Mouse (Mus musculus): ENCODE measurements at regions not wholly inside any gene's neighbourhood (a gene's known extent, or its start where the extent isn't known, plus 50 kb on each side); places are given as distances from the start of the nearest gene placed in this dataset.

DNA sequence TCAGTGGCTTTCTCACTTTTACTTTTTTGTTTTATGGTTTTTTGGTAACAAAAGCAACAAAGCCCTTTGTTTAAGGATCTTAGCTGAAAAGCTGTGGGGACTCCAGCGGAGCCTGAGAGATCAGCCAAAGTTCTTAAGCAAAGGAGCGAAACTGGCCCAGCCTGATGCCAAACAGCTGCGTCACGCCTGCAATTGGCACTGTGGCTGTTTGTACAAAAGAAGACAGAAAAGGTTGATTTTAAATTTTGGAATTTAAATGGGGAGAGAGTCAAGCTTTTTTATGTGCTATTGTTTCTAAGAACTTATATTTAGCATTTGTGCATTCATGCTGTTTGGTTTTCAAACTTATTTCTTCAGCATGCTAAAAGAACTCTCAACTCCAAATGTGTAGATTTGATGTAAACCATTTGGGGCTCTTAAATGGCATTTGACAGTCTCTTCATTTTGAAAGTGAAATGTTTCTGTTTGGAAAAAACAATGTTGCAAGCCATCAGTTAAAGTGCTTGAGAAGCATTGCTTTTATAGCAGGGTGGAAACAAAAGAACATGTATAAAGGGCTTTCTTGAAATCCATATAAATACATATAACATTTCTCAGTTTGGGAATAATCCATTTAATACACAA, 105.1 kb upstream of the Daam1 start:
- DNase-seq: no peak

DNA sequence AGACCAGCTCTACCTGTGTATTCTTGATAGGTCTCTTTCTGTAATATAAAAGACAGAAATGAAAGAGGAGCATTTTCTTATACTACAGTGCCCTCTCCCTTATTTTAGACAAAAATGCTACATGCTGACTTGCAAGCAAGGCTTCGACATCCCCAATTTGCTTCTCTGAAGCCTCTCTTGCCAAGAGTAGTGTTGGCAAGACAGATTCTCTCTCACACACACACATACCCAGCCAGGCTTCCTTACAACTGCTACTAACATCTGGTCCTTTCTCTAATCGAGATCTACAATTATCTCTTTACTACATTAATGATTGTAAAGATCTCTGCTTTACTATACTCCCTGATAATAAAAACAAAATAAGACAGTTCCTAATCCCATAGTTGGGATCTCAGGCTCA, 87.5 kb upstream of the Daam1 start:
- DNase-seq: no peak

DNA sequence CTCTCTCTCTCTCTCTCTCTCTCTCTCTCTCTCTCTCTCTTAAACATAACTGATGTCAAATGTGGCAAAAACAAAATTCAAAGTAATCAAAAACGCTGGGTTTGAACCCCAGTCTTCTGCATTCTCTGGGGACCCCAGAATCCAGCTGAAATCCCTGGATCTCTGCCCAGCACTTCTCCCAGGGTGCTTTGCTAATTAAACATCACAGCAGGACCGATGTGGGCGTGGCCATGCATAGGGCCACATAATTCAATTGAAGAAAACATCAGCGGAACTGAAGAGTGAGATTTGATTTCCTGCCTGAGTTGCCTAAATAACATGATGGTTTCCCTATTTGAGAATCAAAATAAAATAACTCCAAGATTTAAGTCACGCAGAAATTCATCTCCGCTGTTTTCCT, 84.9 kb upstream of the Daam1 start:
- DNase-seq: no peak

DNA sequence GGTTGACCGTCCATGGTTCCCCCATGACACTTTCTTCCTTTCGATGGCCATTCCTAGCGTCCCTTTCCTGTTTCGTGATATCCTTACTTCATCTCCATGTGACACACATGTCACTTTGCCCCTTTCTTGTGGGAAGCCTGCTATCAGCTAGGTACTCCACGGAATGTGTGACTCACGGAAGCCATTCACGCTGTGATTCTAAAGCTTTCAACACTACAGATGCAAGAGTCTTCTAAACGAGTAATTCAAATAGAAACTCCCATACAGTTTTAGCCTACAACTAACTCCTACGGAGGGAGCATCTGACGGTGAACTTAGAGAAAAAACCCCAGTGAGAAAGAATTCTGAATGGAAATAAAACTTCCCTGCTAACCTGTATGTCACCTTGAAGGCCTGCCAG, 83.5 kb upstream of the Daam1 start:
- no peak for DNase-seq

DNA sequence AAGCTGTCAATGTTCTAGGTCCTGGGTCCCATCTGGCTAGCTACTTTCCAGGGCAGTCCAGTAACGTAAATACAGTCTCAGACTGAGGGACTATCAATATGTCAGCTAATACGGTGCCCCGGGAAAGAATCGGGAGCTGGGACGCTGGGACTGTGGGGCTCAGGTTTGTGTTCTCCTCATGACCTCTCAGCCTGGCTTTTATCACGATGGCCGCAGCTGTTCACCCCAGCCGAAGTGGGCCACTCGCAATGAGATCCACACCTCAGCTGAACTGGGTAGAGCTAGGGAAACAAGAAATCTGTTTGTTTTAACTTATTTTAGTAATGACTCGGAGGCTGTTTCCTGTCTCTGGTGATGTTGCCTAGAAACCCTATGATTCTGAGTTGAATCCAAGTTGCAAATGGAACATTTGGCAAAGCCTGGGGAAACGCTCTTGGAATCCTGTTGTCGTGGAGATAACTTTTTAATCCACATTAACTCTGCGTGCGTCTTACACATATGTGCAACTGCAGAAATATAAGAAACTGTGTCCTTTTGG, 83.0 kb upstream of the Daam1 start:
- DNase-seq: no peak

DNA sequence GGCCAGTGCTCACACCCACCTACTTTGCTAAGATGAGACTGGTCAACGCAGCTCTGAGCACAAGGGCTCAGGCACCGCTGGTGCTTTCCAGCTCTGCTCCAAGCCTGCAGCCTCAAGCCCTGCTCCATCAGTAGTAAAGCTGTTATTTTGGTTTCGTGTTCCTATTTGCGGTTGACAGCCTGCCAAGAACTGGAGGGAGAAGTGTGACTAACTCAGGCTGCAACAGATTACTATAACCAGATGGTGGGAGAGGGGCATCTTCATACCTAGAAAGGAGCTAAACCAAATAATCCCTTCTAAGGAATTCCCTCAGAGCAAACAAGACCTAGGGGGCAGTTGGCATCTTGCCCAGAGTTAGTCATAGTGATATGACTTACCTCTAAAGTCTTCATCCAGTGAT, 82.1 kb upstream of the Daam1 start:
- peak; percentile 42 for DNase-seq

DNA sequence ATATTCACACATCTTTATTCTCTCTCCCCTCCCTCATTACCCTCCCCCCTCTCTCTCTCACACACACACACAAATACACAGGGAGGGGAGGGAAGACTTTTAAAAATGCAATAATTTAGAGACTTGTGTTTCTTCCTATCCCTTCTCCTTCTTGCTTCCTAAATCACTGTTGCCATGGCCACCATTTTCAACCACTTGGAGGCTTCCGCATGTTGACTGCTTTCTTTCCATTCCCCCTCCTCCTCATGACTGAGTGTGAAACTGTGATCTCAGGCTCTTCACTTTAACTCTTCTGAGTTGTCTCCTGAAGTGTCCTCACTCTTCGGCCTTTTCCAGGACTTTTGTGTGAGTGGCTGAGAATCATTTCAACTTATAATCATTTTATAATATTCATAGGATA, 81.2 kb upstream of the Daam1 start:
- no peak for DNase-seq

DNA sequence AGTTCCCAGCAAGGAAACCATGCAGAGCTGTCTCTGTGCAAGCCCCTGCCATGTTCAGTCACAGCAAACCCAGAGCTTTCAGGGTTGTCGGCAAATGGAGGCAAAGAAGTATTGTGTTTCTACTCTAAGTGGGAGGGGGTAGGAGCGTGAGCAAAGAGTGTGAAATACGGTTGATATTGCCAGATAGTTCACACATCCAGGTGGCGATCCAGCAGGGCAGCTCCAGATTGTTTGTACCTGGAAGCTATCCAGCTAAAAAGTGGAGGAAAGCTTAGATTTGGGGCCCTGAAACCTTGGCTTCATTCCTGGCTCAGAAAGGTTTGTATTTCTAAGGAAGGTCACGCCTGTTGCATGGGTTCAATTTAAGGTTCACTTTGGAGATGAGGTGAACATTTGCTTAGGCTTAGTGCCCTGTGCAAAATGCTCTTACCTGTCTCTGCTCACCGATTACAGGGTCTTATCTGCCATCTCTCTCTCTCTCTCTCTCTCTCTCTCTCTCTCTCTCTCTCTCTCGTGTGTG, 78.1 kb upstream of the Daam1 start:
- DNase-seq: no peak

DNA sequence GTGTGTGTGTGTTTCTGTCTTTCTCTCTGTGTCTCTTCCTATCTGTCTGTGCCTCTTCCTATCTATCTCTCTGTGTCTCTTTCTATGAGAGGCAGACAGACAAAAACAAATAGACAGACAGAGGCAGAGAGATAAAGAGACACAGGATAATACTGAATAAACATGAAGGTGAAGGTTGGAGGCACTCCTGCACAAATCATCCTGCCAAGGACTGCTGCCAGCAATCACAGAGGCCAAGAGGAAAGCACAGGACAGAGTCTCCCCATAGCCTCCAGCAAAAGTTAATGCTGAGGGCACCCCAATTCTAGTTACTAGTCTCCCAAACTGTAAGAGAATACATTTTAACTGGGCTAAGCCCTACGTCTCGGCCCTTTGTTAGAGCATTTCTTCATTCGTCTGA, 77.6 kb upstream of the Daam1 start:
- peak; percentile 48 for DNase-seq

DNA sequence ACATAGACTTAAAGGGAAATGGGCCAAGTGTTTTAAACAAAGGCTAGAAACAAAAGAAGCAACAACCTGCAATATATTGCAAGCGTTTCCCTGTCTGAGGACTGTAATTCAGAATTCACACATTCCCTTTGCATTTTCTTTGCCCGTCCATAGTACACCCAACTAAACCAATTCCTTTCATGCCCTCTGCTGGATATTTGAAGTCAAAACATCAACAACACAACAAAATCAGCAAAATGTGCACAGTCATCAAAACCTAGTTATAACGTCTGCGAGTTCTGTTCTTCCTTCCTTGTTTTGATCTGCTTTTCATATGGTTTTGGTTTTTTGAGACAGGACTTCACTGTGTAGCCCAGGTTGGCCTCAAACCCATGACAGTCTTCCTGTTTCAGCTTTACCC, 67.7 kb upstream of the Daam1 start:
- no peak for DNase-seq

DNA sequence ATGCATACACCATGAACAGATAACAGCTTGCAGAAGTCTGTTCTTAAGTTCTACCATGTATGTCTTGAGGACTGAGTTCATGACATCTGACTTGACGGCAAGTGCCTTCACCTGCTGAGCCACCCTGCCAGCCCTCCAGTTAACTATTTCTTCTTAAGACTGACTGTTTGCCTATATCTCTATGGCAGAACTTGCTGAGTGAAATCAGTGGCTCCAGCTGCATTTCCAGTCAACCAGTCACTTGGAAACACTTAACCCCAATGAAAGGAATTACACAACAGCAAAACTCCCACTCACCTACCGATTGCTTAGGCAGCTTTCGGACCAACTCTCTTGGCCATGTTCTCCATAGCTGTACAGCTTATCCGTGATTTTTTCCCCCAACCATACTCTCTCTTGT, 64.8 kb upstream of the Daam1 start:
- no peak for DNase-seq

DNA sequence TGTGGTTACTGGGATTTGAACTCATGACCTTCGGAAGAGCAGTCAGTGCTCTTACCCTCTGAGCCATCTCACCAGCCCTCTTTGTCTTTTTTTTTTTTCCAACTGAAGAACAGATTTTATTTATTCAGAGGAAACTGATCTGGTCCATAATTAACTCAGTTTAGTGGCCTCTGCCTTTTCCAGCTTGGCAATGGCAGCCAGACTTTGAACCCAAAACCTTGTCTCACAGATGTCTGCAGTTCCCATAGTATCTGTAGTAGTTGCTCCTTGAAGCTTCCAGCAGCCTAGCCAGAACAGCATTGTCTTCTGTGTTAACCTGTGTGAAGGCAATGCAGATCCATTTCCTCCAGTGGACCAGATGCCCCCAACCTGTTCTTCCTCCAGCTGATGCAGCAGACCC, 64.2 kb upstream of the Daam1 start:
- no peak for DNase-seq

DNA sequence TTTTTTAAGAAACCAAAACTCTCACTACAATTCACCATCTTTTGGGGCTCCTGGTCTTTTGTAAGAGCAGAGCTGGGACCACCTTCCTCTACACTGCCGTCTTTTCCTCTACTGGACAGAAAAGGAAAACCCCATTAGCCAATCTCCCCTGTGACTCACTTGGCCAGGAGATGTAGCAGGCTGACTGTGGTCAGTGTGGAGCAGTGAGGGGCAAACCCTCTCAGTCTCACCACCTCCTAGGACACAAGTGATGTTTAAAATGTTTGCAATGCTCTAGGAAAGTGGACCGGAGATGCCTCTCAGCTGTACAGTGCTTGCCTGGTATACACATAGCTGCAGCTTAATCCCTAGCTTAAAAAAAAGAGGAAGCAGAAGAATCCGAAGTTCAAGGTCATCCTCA, 63.0 kb upstream of the Daam1 start:
- DNase-seq: no peak

DNA sequence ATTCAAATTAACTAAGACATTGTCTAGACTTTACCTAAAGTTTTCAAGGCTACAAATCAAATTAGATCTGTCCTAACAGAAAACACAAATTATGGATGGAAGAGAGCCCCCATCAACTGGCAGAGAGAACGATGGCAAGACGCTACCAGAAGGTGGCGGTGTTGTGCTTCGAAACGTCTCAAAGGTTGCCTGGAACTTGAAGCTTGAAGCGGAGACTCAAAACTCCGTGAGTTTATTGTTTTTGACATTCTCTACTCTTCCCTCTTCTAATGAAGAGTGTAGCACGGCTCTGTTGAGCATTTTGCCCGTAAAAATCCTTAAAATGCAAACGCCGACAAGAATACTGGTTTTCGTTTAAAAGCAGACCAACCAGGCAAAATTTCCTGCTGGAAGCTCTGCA, 62.4 kb upstream of the Daam1 start:
- peak; percentile 44 for DNase-seq

DNA sequence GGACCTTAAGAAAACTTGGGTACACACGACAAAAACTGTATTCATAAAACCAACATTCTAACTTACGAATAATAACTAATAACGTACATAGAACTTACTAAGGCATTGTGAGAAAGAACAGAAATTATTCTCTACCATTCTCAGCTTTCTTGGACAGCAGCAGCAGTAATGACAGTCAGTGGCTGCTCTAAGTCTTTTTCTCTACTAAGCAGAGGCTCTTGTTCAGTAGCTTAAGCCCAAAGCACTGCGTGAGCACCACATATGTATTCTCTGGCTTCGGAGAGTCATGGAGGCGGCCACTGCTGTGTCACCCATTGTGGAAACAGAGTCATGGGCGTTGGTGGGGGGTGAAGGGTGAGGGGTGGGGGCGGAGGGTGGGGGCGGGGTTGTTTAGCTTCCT, 62.0 kb upstream of the Daam1 start:
- no peak for DNase-seq

DNA sequence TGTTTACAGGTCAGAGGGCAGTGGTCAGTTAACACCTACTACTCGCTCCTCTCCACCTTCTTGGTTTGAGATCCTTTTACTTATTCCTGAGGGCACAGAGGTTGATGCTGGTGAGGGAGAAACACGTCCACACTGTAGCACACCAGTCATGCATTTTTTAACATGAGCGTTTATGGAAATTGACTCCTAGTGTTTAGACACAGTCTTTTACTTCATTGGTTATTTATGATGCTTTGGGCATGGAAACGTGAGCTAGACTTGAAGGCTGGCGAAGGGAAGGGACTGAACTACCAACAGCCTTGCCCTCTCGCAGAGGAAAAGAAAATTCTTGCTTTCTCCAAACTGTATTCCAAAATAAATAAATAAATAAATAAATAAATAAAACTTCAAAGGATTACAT, 61.6 kb upstream of the Daam1 start:
- DNase-seq: no peak

DNA sequence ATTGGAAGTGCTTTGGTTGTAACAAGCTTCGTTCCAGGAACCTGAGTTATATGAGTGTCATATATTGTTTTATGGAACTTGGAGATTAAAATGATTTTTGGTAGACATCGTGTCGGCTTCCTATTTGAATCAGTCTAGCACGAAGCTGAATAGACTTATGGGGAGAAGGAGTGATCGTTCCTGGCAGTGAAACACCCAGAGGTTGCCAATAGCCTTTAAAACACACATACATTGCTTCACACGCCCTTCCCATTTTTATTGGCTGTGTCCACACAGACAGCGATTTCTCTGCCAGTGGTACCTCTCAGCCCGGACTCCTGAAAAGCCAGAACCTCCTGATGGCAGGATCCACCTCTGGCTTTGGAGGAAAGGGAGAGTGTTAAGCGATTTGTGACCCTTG, 57.0 kb upstream of the Daam1 start:
- no peak for DNase-seq

DNA sequence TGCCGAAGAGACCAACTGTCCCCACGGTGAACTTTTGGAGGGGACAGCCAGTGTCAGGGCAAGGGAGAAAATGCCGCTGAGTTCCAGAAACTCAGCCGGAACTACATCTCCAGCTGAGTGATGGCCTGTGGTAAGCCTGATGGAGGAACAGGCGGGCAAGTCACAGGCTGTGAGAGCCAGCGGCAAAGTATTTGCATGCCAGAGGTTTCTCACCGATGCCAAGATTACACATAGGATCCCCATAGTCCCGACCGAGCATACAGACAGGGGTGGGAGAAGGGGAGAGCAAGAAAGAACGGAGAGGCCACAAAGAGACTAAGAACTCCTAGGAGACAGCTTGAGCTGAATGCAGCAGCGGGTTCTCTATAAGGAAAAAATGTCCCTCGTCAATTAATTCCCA, 55.8 kb upstream of the Daam1 start:
- DNase-seq: no peak

DNA sequence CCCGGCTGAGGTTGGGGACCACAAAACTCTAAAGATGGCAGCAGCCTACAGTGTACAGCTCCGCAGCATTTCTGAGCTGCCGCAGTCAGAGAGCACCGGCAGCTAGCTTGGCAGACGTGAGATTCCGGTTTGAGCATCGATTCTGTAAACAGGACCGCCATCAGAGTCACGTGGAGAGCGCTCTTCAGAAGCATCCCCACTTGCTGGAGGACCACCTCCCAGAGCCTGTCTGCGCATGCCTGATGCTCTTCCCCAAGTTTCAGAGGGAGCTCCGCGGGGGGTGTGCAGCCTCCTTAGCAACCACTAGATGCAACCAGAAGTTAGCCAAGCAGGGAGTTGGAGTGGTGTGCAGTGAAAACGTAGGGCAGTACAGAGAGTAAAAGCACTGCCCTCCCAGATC, 52.7 kb upstream of the Daam1 start:
- no peak for DNase-seq

DNA sequence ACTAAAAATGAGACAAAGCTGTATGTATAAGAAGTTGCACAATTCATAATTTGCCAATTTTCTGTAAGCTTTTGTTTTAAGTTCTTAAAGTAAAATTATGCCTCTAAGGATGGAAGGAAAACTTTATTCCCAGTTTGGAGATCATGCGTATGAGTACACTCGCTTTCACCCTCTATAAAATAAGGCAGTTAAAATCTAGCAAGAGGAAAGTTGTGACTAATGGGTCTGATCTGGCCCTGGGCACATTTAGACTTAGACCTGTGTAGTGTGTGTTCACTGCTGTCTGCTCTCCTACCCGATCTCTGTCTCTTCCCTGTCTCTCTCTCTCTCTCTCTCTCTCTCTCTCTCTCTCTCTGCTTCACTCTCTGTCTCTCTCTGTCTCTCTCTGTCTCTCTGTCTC, 51.9 kb upstream of the Daam1 start:
- DNase-seq: no peak

DNA sequence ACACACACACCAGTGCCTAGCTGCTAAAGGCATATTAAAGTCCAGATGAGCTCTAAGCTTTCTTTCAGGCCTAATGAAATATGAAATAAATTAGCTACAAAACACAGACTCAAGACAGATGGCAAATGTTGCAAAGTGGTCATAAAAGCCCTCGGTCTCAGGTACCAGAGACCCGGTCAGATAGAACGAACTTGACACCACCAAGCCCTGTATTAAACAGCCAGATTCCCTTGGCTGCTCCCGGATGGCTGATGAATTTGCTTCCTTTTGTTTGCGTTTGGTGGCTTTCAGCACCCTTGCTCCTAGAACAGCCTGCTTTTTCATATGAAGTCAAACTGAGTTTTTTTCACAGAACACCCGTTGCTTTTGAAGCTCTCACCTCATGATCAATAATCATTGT, 51.5 kb upstream of the Daam1 start:
- no peak for DNase-seq
